Mouse (Mus musculus) CH12.LX (cell line): Measurements from ENCODE around the gene Synpo2l. TPM values are rescaled to one million over a fixed set of nuclear protein-coding genes. Genes with fewer than 3 reads are reported as not detected.
A peak's percentile ranks its signal among the peaks of the same experiment; 100 is the strongest.

Source experiments
- DNase-seq: peaks from one replicate; pipeline ENCODE4 v3.0.0-alpha.2; 2013; ENCODE audit errors: extremely low read depth
- H3K27ac ChIP-seq: 2 replicates; pipeline ENCODE4 v1.5.1; 2012; ENCODE audit warnings: low read depth, mild to moderate bottlenecking, control low read depth, moderate library complexity; ENCODE audit not compliant: insufficient read depth
- H3K27me3 ChIP-seq: replicated peaks from 2 replicates; pipeline ENCODE3; 2012; ENCODE audit warnings: inconsistent platforms
- H3K36me3 ChIP-seq, 2 experiments: replicated peaks in 1 of 2; 2 replicates each; pipeline versions ENCODE3 to v1.6.1; 2012; ENCODE audit warnings: inconsistent platforms in 1 of 2, low read length in 1 of 2, mild to moderate bottlenecking in 1 of 2, mixed read lengths in 1 of 2, moderate library complexity in 1 of 2; ENCODE audit not compliant: control insufficient read depth in 1 of 2, insufficient read depth in 1 of 2
- H3K4me1 ChIP-seq, 2 experiments: 2 replicates each; pipeline ENCODE4 v1.6.1; 2012; ENCODE audit warnings: inconsistent platforms in 1 of 2, moderate library complexity in 1 of 2; ENCODE audit not compliant: insufficient read depth in 2 of 2, control insufficient read depth in 1 of 2
- H3K4me2 ChIP-seq: 2 replicates; pipeline ENCODE4 v1.6.1; 2012; ENCODE audit warnings: low read depth, mild to moderate bottlenecking, control low read depth; ENCODE audit not compliant: poor library complexity, insufficient read depth, severe bottlenecking
- H3K4me3 ChIP-seq, 3 experiments: fragments of 150-350 bp in 1 of 3; sonication (generic) in 1 of 3; replicated peaks in 1 of 3; 2 replicates each; pipeline versions ENCODE3 to v1.5.1; 2011 to 2012; ENCODE audit warnings: low read depth in 2 of 3, low read length in 2 of 3, mild to moderate bottlenecking in 2 of 3, moderate library complexity in 2 of 3, control low read depth in 1 of 3, improper control_type of control experiment in 1 of 3, inconsistent platforms in 1 of 3, mixed read lengths in 1 of 3; ENCODE audit not compliant: poor library complexity in 1 of 3
- H3K79me2 ChIP-seq: replicated peaks from 2 replicates; pipeline ENCODE4 v1.6.1; 2012; ENCODE audit warnings: mild to moderate bottlenecking, moderate library complexity; ENCODE audit not compliant: control insufficient read depth, poor library complexity, insufficient read depth, severe bottlenecking; ENCODE audit errors: extremely low read depth
- H3K9ac ChIP-seq: 2 replicates; pipeline ENCODE4 v1.6.1; 2012; ENCODE audit warnings: low read depth, mild to moderate bottlenecking, control low read depth, moderate library complexity; ENCODE audit not compliant: insufficient read depth
- H3K9me3 ChIP-seq: replicated peaks from 2 replicates; pipeline ENCODE3; 2012; ENCODE audit warnings: low read length, inconsistent platforms, mixed read lengths
- CHD2 ChIP-seq: IDR thresholded peaks from 2 replicates; pipeline ENCODE4 v1.6.1; 2011; ENCODE audit warnings: low read length, improper control_type of control experiment
- CTCF ChIP-seq, 2 experiments: IDR thresholded peaks in 1 of 2; conservative IDR thresholded peaks in 1 of 2; 2 replicates each; pipeline ENCODE4 v1.5.1; 2011 to 2012; ENCODE audit warnings: low read depth in 2 of 2, low read length in 2 of 2, improper control_type of control experiment in 1 of 2, inconsistent platforms in 1 of 2, mild to moderate bottlenecking in 1 of 2, moderate library complexity in 1 of 2
- ELF1 ChIP-seq: IDR thresholded peaks from 2 replicates; pipeline ENCODE4 v1.6.1; 2014; ENCODE audit warnings: low read depth, mild to moderate bottlenecking, inconsistent platforms, low read length, improper control_type of control experiment
- GABPA ChIP-seq: IDR thresholded peaks from 2 replicates; pipeline ENCODE4 v1.6.1; 2012; ENCODE audit warnings: low read depth, low read length, improper control_type of control experiment, inconsistent platforms; ENCODE audit not compliant: insufficient replicate concordance
- JUN ChIP-seq: IDR thresholded peaks from 2 replicates; pipeline ENCODE4 v1.6.1; 2011; ENCODE audit warnings: low read depth, mild to moderate bottlenecking, low read length, improper control_type of control experiment, moderate library complexity; ENCODE audit not compliant: insufficient read depth
- MAFK ChIP-seq: IDR thresholded peaks from 2 replicates; pipeline ENCODE4 v1.6.1; 2011; ENCODE audit warnings: low read length, improper control_type of control experiment; ENCODE audit not compliant: insufficient replicate concordance
- MAZ ChIP-seq: IDR thresholded peaks from 2 replicates; pipeline ENCODE4 v1.6.1; 2012; ENCODE audit warnings: low read depth, mild to moderate bottlenecking, inconsistent platforms, low read length, improper control_type of control experiment, moderate library complexity
- NELFE ChIP-seq: IDR thresholded peaks from 2 replicates; pipeline ENCODE4 v1.6.1; 2011; ENCODE audit warnings: low read depth, low read length, improper control_type of control experiment
- NRF1 ChIP-seq: IDR thresholded peaks from 2 replicates; pipeline ENCODE4 v1.6.1; 2014; ENCODE audit warnings: low read depth, mild to moderate bottlenecking, inconsistent platforms, low read length, improper control_type of control experiment, moderate library complexity
- RAD21 ChIP-seq: IDR thresholded peaks from 2 replicates; pipeline ENCODE4 v1.6.1; 2011; ENCODE audit warnings: low read depth, mild to moderate bottlenecking, low read length, improper control_type of control experiment, moderate library complexity
- SMC3 ChIP-seq: IDR thresholded peaks from 2 replicates; pipeline ENCODE4 v1.6.1; 2011; ENCODE audit warnings: low read depth, low read length, improper control_type of control experiment
- USF2 ChIP-seq: conservative IDR thresholded peaks from 2 replicates; pipeline ENCODE4 v1.6.1; 2011; ENCODE audit warnings: low read depth, low read length, improper control_type of control experiment
- ZKSCAN1 ChIP-seq: IDR thresholded peaks from 2 replicates; pipeline ENCODE4 v1.6.1; 2012; ENCODE audit warnings: low read depth, inconsistent platforms, low read length, improper control_type of control experiment, borderline replicate concordance
- ZNF384 ChIP-seq: IDR thresholded peaks from 2 replicates; pipeline ENCODE4 v1.6.1; 2012; ENCODE audit warnings: low read depth, low read length, improper control_type of control experiment, inconsistent platforms
- dilution Hi-C: fragments of 300-500 bp; cut with MboI; formaldehyde crosslinking; loops from 2 replicates; pipeline ENCODE4 v1.14.3; 2020; ENCODE audit warnings: low sequenced_read_pairs; ENCODE audit not compliant: extremely low pct_unique_long_range_greater_than_20kb, extremely low pct_ligation_motif_present
- in situ Hi-C: fragments of 300-500 bp; cut with MboI; formaldehyde crosslinking; loops from 3 replicates; pipeline ENCODE4 v1.14.3; 2019; ENCODE audit warnings: low sequenced_read_pairs, low pct_ligation_motif_present, low pct_unique_long_range_greater_than_20kb, mixed read lengths
- polyA plus RNA-seq: library from polyadenylated mRNA; unstranded; fragments of >175 nt; gene quantifications from 2 replicates; pipeline ENCODE4 v1.2.1, GENCODE M21; 2012; ENCODE audit warnings: low read depth; ENCODE audit not compliant: insufficient read length
- total RNA-seq, 2 experiments: library from RNA; depleted of rRNA; stranded (reverse); fragments of 300-350 nt in 1 of 2; fragments of >200 nt in 1 of 2; gene quantifications; 2 replicates each; pipeline ENCODE4 v1.2.3; 2012 to 2014

Synpo2l gene
- total and polyA plus RNA-seq, 3 experiments, result 0.04 to 0.13 TPM; not detected in 1

- in situ Hi-C loops (loop anchor here (10.0 kb wide), 1 partner anchor 278 kb away; the partner anchor contains the start of gene Mrps16), dilution Hi-C loops (no loop called here)
- peaks cover 0 to 9% of the 10 kb centered on the region in 2 experiments; a peak in 2 of 4 replicates for H3K4me1 ChIP-seq
- H3K4me3 ChIP-seq, result peak overlapping the region in 1 of 3 experiments; percentile 62
- peak; percentile 58 to 65; a peak in 3 of 4 replicates for TF ChIP-seq CTCF (conservative IDR thresholded peaks at IDR 0.05 in 1 of 2, IDR thresholded peaks at IDR 0.05 in 1 of 2; ENCODE audit: low read depth in 2 of 2, low read length in 2 of 2)
- TF ChIP-seq RAD21, result peak; percentile 48
- no peak for TF ChIP-seq MAZ
- no peak for TF ChIP-seq CHD2
- no peak for TF ChIP-seq JUN
- TF ChIP-seq ELF1, result no peak
- no peak for TF ChIP-seq USF2
- TF ChIP-seq MAFK, result no peak
- TF ChIP-seq ZKSCAN1, result no peak
- TF ChIP-seq NELFE, result no peak
- TF ChIP-seq GABPA, result no peak
- no peak for TF ChIP-seq ZNF384
- peak; percentile 21; the same call in 1 of the 2 replicates for TF ChIP-seq SMC3
- TF ChIP-seq NRF1, result no peak
- TF ChIP-seq, all 38 proteins: peak for 3
- Histone ChIP-seq H3K27me3 (no peaks in the 10 kb centered on the region), H3K9me3 (peaks cover 9% of the 10 kb centered on the region), H3K36me3 (peaks cover 23 to 32% of the 10 kb centered on the region in 2 experiments), H3K9ac (no peak overlapping the region; the same call in 1 of the 2 replicates), H3K27ac (no peak overlapping the region), H3K79me2 (peaks cover 30% of the 10 kb centered on the region), H3K4me2 (no peak overlapping the region)
- peak; percentile 77 for DNase-seq
Measured at GRCm38 (mm10) chr14:20672990-20673389, 4.8 kb upstream of the Synpo2l start.

DNA sequence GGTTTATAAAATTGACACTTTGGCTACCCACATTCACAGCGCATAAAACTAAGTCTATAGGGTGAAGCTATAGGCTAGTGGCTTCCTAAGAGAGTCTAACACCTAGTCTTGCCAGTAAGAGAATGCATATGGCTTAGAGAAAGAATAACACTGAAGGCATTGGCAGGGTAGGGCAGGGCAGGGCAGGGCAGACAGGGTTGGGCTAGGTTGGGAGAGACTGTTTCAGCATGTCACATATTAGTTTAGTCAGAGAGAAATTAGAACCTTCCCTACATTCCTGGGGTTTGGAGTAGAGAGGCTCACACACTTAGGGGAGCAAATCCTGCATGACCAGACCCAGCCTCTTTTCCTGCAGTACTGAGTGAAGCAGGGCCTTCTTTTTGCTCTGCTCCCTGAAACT is 685 bp downstream of the Synpo2l start:
- H3K27me3 ChIP-seq, result peaks cover 19% of the 10 kb centered on the region
- H3K9ac ChIP-seq, result no peak overlapping the region
- no peak overlapping the region for H3K4me2 ChIP-seq
- dilution Hi-C loops (no loop called here), in situ Hi-C loops (no loop called here)
- no peak overlapping the region for H3K27ac ChIP-seq
- no peak for TF ChIP-seq SMC3
- DNase-seq, result no peak
- peaks cover 2 to 4% of the 10 kb centered on the region in 2 experiments for H3K36me3 ChIP-seq
- no peaks in the 10 kb centered on the region for H3K9me3 ChIP-seq
- no peak overlapping the region for H3K4me3 ChIP-seq
- peaks cover 4 to 8% of the 10 kb centered on the region in 2 experiments; a peak in 3 of 4 replicates for H3K4me1 ChIP-seq
- no peaks in the 10 kb centered on the region for H3K79me2 ChIP-seq
